In genomic region chr4:41124180-41124951, GRCm38 (mm10) we compare ENCODE assay signal across 8 mouse cellular contexts. TPM values are rescaled to one million over a fixed set of nuclear protein-coding genes. Genes with fewer than 3 reads are reported as not detected.
DNase-seq lines count a peak whose midpoint lies in the region; ATAC-seq and TF ChIP-seq lines count a peak whose summit lies in the region.

Gene Nol6, minus strand, starts transcription at chr4:41124455.

- no peaks in the 10 kb centered on the region for H3K9me3 ChIP-seq in ES-E14 (ENCODE audit: control insufficient read depth, insufficient read depth, low read depth, low read length)
- H3K9me3 ChIP-seq in forebrain, embryonic 15.5 days, result no peaks in the 10 kb centered on the region

- TF ChIP-seq CTCF in lung, adult 2 months (IDR thresholded peaks at IDR 0.05; ENCODE audit: insufficient read depth, low read length), result no peak

- intact Hi-C loops in heart, postnatal 25 days (cut with DNase I), result loop anchor here (5.0 kb wide), 1 partner anchor 148 kb away; no protein-coding TSS in a partner anchor

- H3K4me3 ChIP-seq in ES-E14 (ENCODE audit: insufficient read depth in 1 of 2, low read depth in 1 of 2, low read length in 2 of 2, poor library complexity in 1 of 2, severe bottlenecking in 1 of 2), result peak within 1 kb of the TSS; percentile 70 to 99
- H3K4me3 ChIP-seq in forebrain, embryonic 15.5 days, result peak within 1 kb of the TSS; percentile 88
- peak within 1 kb of the TSS; percentile 89 for H3K4me3 ChIP-seq in lung, adult 2 months (replicated peaks; ENCODE audit: extremely low read depth, low read depth, low read length)

- peaks cover 33% of the 10 kb centered on the region for H3K36me3 ChIP-seq in ES-E14 (ENCODE audit: control insufficient read depth, insufficient read depth, low read length, poor library complexity, severe bottlenecking)
- H3K36me3 ChIP-seq in forebrain, embryonic 15.5 days, result peaks cover 28% of the 10 kb centered on the region

- no peaks in the 10 kb centered on the region for H3K27me3 ChIP-seq in forebrain, embryonic 15.5 days

- DNase-seq in ES-E14 (ENCODE audit: low read depth, low spot score), result peak; percentile 100
- DNase-seq in cerebellum, adult 11-12 months, result peak; percentile 99
- peak; percentile 97 for DNase-seq in heart, postnatal 25 days (ENCODE audit: low spot score)
- peak; percentile 99 for DNase-seq in layer of hippocampus, adult 18-20 months (ENCODE audit: low spot score in 2 of 2)
- peak; percentile 94 for DNase-seq in lung, adult 2 months
- DNase-seq in thymus, adult 18-20 months, result peak; percentile 94 to 98

- no peak within 1 kb of the TSS for H3K27ac ChIP-seq in ES-E14 (ENCODE audit: insufficient read depth, low read depth, low read length, poor library complexity, severe bottlenecking)
- H3K27ac ChIP-seq in forebrain, embryonic 15.5 days (replicated peaks), result peak within 1 kb of the TSS; percentile 61

- peak within 1 kb of the TSS; percentile 68 for H3K9ac ChIP-seq in ES-E14 (ENCODE audit: insufficient read depth, low read depth, low read length, poor library complexity, severe bottlenecking)
- peak within 1 kb of the TSS; percentile 60 for H3K9ac ChIP-seq in forebrain, embryonic 15.5 days (replicated peaks)

- ATAC-seq in forebrain, embryonic 15.5 days (replicated peaks), result peak; percentile 100
- peak; percentile 99 for ATAC-seq in neutrophil, adult 5-6 weeks (ENCODE audit: extremely low read depth, insufficient number of reproducible peaks, low FRiP score, poor library complexity, severe bottlenecking)

- H3K4me1 ChIP-seq in ES-E14 (ENCODE audit: control insufficient read depth in 2 of 2, insufficient read depth in 2 of 2, low read length in 2 of 2, poor library complexity in 1 of 2), result peaks cover 0 to 5% of the 10 kb centered on the region in 2 experiments; a peak in 2 of 4 replicates
- H3K4me1 ChIP-seq in forebrain, embryonic 15.5 days, result peaks cover 12% of the 10 kb centered on the region
- no peaks in the 10 kb centered on the region for H3K4me1 ChIP-seq in lung, adult 2 months (ENCODE audit: control insufficient read depth, insufficient read depth, low read length)

- peak; percentile 23; the same call in 1 of the 2 replicates for TF ChIP-seq POLR2A in lung, adult 2 months (IDR thresholded peaks at IDR 0.05; ENCODE audit: borderline replicate concordance, extremely low read depth, low read depth, low read length)

- WGBS in forebrain, embryonic 15.5 days, result 2% methylated on average over 29 of the region's 29 CpGs
- WGBS in lung, adult 2 months, result 3% methylated on average over 29 of the region's 29 CpGs

- in situ Hi-C loops in ES-E14 (cut with MboI; ENCODE audit: low sequenced_read_pairs in 2 of 2, unreplicated experiment in 2 of 2), result no loop called here

- peak within 1 kb of the TSS; percentile 89 for H3K4me2 ChIP-seq in forebrain, embryonic 15.5 days (replicated peaks)

TF ChIP-seq in ES-E14, 5 proteins besides CTCF, POLR2A, EP300 and RAD21:
- no peak for TF ChIP-seq ZC3H11A (IDR thresholded peaks at IDR 0.05; ENCODE audit: borderline replicate concordance, low read depth, low read length)
- TF ChIP-seq HCFC1 (IDR thresholded peaks at IDR 0.05; ENCODE audit: borderline replicate concordance, insufficient read depth, low read length), result peak; percentile 81
- peak; percentile 90 for TF ChIP-seq CHD2 (IDR thresholded peaks at IDR 0.05; ENCODE audit: low read depth, low read length)

RNA-seq across cellular contexts. Expression of gene Nol6, which starts in this region (rescaled TPM):
- total RNA-seq in ES-E14 (2012; rRNA removed), result 67.5 and 69.4 TPM in 2 replicates
- polyA plus RNA-seq in forebrain, embryonic 15.5 days (2015; fragmentation: Nextera tagmentation; extraction: Ambion mirVana), result 35.3 and 36.2 TPM in 2 replicates
- 10 to 100 TPM; 14.5 to 15.3 TPM for total RNA-seq in heart, postnatal 25 days (2021)
- total RNA-seq in layer of hippocampus, adult 18-20 months (2021), result 100 to 1,000 TPM; 107 to 108 TPM
- polyA plus RNA-seq in lung, adult 2 months (2012; rRNA removed), result 27.3 and 32.1 TPM in 2 replicates
- total RNA-seq in neutrophil, adult 5-6 weeks (2017), result 13.2 and 15.6 TPM in 2 replicates
